Mouse (Mus musculus): ENCODE data around the gene Trim56. TPM values are rescaled to one million over a fixed set of nuclear protein-coding genes. Genes with fewer than 3 reads are reported as not detected.
A peak's percentile ranks its signal among the peaks of the same experiment; 100 is the strongest.
"Not testable (repeated sequence)": the region's sequence is repeated elsewhere in the genome, so short reads cannot be mapped to it uniquely, and the experiment has no call there.

The Trim56 gene
- polyA plus RNA-seq (2016; fragmentation: Nextera tagmentation; extraction: Ambion mirVana), result 4.2 and 5.7 TPM in 2 replicates

DNA sequence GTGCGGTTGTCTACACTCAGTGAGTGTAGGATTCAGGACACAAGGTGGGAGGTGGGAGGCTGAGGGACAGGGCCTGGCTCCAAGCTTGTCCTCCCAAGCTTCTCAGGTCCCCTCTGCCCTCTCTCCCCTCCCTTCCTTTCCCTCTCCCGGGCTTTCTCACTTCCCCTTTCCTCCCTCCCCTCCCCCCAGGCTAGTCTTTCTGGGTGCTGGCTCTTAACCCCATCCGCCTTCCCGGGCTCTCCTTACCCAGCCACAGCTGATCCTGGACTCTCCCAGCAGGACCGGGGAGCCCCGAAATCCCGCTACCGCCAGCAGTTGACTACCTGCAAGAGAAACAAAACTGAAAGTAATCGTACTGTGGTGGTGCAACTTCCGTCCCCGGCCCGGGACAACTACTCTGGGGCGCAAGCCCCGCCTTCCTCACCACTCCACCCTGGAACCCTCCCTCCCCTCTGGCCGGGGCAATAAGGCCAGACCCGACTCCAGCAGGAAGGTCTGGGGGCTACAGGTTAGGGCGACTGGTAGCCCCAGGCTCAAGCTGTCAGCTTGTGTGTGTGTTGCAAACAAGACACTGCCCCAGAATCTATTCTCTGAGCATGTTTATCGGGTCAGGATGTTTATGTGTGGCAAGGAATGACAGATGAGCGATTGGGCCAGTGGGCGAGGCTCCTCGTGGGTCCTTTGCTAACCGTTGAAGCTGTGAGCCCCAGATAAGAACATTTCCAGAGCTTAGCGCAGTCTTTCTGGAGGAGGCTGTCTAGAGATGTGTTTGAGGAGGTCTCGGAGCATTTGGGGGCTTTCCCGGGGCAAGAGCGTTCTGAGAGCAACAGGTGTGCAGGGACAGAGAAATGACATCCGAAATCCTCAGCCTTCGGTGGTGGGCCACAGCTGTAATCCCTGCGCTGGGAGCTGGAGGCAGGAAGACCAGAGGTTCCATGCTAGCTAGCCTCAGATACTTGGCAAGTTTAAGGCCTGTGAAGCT, at the start of gene Trim56:
Trim56 (minus strand) TSS at position 344 of the 982 bp plus-strand sequence.
- Histone ChIP-seq H3K4me1 (peaks cover 13% of the 10 kb centered on the region), H3K4me2 (replicated peaks) (peak within 1 kb of the TSS; percentile 58), H3K9me3 (replicated peaks) (no peaks in the 10 kb centered on the region), H3K27me3 (peaks cover 4% of the 10 kb centered on the region; the same call in 1 of the 2 replicates), H3K36me3 (0 out of 2 replicates have a peak, but pooled peaks cover 10% of the 10 kb centered on the region), H3K4me3 (peak within 1 kb of the TSS; percentile 40), H3K9ac (peak within 1 kb of the TSS; percentile 65), H3K27ac (no peak within 1 kb of the TSS)
- ATAC-seq (ENCODE audit: low FRiP score), result peak; percentile 46; the same call in 1 of the 2 replicates
- WGBS, result 12% methylated on average over 29 of the region's 29 CpGs

DNA sequence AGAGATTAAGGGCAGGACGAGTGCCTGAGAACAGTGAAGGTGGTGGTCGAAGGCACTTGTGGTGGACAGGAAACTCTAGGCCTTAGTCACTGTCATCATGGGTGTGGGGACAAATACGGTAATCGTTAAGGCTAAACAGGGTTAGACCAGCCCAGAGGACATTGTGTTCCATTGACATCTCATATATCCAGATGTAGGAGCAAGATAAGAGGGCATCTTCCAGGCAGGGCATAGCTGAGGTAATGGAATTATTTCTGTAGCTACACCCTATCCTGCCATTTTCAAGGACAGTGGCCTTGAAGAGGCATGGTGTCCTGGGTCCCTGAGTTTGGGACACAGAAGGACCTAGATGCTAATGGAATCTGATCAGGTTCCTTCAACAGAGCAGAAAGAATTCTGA, 45.8 kb upstream of the Trim56 start:
- Histone ChIP-seq H3K4me3 (no peak overlapping the region), H3K9ac (no peak overlapping the region), H3K27ac (no peak overlapping the region), H3K4me2 (replicated peaks) (no peak overlapping the region), H3K27me3 (no peaks in the 10 kb centered on the region), H3K4me1 (no peaks in the 10 kb centered on the region), H3K36me3 (no peaks in the 10 kb centered on the region), H3K9me3 (replicated peaks) (peaks cover 10% of the 10 kb centered on the region)
- no peak for ATAC-seq (ENCODE audit: low FRiP score)
- 81% methylated on average over 4 of the region's 4 CpGs for WGBS

DNA sequence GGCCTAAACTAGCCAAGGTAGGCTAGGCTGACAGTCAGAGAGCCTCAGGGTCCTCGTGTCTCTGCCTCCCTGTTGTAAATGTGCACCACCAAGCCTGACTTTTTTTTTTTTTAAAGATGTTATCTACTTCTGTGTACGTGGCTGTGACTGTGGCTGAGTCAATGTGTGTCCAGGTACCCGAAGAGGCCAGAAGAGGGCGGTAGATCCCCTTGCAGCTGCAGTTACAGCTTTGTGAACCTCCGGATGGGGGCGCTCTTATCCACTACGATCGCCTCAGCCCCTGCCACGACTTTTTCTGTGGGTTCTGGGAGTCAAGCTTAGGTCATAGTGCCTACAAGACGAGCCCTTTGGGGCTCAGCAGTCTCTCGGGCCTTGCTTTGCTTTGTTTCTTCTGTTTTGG, 43.5 kb upstream of the Trim56 start:
- H3K4me3 ChIP-seq, result no peak overlapping the region
- no peak for ATAC-seq (ENCODE audit: low FRiP score)
- no peaks in the 10 kb centered on the region for H3K27me3 ChIP-seq
- 29% methylated on average over 11 of the region's 11 CpGs for WGBS
- H3K9ac ChIP-seq, result no peak overlapping the region
- peaks cover 14% of the 10 kb centered on the region for H3K9me3 ChIP-seq (replicated peaks)
- H3K4me2 ChIP-seq (replicated peaks), result no peak overlapping the region
- H3K36me3 ChIP-seq, result no peaks in the 10 kb centered on the region
- no peak overlapping the region for H3K27ac ChIP-seq
- H3K4me1 ChIP-seq, result no peaks in the 10 kb centered on the region

DNA sequence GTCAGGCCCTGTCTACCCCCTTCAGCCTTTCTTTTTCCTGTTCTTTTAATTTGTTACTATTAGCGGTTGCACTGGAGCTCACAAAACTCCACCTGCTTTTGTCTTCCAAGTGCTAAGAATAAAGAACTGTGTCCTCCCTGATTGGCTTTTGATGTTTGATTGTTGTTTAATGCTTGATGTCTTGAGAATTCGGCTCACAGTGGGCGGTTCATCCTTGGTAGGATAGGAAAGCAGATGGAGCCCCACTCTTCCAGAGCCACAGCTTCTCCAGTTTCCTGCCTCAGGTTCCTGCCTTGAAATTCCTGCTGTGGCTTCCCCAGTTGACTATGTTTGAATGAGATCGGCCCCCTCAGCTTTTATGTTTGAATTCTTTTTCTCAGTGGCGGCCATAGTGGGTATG, 37.3 kb upstream of the Trim56 start:
- Histone ChIP-seq H3K9me3 (replicated peaks) (peaks cover 34% of the 10 kb centered on the region), H3K4me2 (replicated peaks) (no peak overlapping the region), H3K4me1 (no peaks in the 10 kb centered on the region), H3K27me3 (no peaks in the 10 kb centered on the region), H3K4me3 (no peak overlapping the region), H3K36me3 (no peaks in the 10 kb centered on the region), H3K9ac (no peak overlapping the region), H3K27ac (no peak overlapping the region)
- ATAC-seq (ENCODE audit: low FRiP score), result no peak
- WGBS, result 87% methylated on average over 5 of the region's 5 CpGs

DNA sequence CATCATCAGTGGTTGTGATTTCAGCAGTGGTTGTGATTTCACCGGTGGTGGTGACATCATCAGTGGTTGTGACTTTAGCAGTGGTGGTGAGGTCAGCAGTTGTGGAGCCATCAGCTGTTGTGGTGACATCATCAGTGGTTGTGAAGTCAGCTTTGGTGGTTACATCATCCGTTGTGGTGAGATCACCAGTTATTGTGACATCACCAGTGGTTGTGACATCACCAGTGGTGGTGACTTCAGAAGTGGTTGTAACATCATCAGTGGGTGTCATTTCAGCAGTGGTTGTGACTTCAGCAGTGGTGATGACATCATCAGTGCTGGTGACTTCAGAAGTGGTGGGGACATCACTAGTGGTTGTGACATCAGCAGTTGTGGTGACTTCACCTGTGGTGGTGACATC, 36.6 kb upstream of the Trim56 start:
- WGBS, result 63% methylated on average over 2 of the region's 2 CpGs
- ATAC-seq (ENCODE audit: low FRiP score), result no peak

DNA sequence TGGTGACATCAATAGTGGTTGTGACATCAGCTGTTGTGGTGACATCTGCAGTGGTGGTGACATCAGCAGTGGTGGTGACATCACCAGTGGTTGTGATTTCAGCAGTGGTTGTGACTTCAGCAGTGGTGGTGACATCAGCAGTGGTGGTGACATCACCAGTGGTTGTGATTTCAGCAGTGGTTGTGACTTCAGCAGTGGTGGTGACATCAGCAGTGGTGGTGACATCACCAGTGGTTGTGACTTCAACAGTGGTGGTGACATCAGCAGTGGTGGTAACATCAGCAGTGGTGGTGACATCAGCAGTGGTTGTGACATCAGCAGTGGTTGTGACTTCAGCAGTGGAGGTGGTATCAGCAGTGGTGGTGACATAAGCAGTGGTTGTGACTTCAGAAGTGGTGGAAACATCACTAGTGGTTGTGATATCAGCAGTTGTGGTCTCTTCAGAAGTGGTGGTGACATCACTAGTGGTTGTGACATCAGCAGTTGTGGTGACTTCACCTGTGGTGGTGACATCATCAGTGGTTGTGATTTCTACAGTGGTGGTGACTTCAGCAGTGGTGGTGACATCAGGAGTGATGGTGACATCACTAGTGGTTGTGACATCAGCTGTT, 33.4 kb upstream of the Trim56 start, which contains the start of gene Muc3:
Muc3 (minus strand) TSS at position 51 of the 611 bp plus-strand sequence.
- H3K4me2 ChIP-seq (replicated peaks); H3K27ac ChIP-seq; H3K36me3 ChIP-seq; H3K4me1 ChIP-seq; H3K4me3 ChIP-seq; H3K9ac ChIP-seq; H3K27me3 ChIP-seq; ATAC-seq (ENCODE audit: low FRiP score): not testable (repeated sequence)
- H3K9me3 ChIP-seq (replicated peaks), result peaks cover 27% of the 10 kb centered on the region

More for the DNA sequence above, 36.6 kb upstream of the Trim56 start:
- Histone ChIP-seq H3K27me3 (no peaks in the 10 kb centered on the region), H3K9me3 (replicated peaks) (peaks cover 34% of the 10 kb centered on the region), H3K36me3 (no peaks in the 10 kb centered on the region), H3K4me1 (no peaks in the 10 kb centered on the region), H3K27ac (no peak overlapping the region), H3K9ac (no peak overlapping the region), H3K4me2 (replicated peaks) (no peak overlapping the region), H3K4me3 (no peak overlapping the region)

DNA sequence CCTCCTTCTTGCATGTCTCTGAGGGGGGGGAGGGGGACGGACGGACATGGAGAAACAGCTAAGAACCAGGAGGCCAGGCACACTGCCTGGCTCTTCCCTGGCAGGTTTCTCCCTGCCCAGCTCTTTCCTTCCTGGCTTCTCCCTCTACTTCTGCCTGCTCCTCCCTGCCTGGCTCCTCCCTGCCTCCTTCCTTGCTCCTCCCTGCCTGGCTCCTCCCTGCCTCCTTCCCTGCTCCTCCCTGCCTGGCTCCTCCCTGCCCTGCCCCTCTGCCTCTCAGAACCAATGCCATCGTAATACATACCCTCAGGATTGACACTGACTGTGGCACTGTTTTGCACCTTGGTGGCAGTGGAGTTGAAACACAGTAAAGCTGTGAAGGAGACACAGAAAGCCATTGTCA, 24.8 kb upstream of the Trim56 start:
- no peak for ATAC-seq (ENCODE audit: low FRiP score)
- H3K36me3 ChIP-seq, result no peaks in the 10 kb centered on the region
- H3K9me3 ChIP-seq (replicated peaks), result no peaks in the 10 kb centered on the region
- no peak overlapping the region for H3K27ac ChIP-seq
- H3K27me3 ChIP-seq, result no peaks in the 10 kb centered on the region
- no peak overlapping the region for H3K4me3 ChIP-seq
- H3K9ac ChIP-seq, result no peak overlapping the region
- no peaks in the 10 kb centered on the region for H3K4me1 ChIP-seq
- WGBS, result 43% methylated on average over 3 of the region's 3 CpGs
- no peak overlapping the region for H3K4me2 ChIP-seq (replicated peaks)

DNA sequence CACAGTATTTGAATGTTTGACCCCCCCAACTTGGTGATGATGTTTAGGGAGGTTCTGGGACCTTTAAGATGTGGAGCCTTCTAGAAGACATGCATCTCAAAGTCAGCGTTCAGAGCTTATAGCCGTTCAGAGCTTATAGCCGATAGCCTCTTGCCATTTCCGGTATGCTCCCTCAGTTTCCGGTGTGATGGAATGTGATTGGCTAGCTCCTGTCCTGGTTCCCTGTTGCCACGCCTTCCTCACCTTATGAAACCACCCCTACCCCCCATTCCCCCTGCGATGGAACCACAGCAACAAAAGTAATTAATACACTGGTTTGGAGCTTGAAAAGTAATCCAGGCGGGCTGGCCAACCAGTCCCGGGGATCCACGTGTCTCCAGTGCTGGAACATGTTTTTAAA, 23.0 kb upstream of the Trim56 start:
- 89% methylated on average over 10 of the region's 10 CpGs for WGBS
- Histone ChIP-seq H3K9me3 (replicated peaks) (no peaks in the 10 kb centered on the region), H3K27me3 (no peaks in the 10 kb centered on the region), H3K4me1 (no peaks in the 10 kb centered on the region), H3K36me3 (no peaks in the 10 kb centered on the region), H3K4me3 (no peak overlapping the region), H3K27ac (no peak overlapping the region), H3K9ac (no peak overlapping the region), H3K4me2 (replicated peaks) (no peak overlapping the region)
- ATAC-seq (ENCODE audit: low FRiP score), result no peak

DNA sequence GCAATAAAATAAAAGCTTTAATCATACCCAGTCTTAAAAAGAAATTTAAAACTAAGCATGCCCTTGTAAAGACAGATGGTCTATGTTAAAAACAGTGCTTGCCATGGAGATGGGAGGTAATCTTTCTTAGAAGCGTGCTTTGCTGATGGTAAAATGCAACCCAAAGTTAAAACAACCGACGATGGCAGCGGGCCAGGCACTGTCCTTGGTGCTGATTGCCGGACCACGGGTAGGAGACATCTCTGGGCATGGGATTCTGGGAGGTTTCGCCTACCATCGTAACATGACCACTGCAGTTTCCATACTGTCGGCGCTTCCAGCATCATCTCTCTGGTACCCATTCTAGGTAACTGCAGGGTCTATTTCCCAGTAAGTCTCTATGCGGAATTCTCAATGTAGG, 18.9 kb upstream of the Trim56 start:
- Histone ChIP-seq H3K4me1 (no peaks in the 10 kb centered on the region), H3K36me3 (no peaks in the 10 kb centered on the region), H3K4me3 (no peak overlapping the region), H3K27ac (no peak overlapping the region), H3K27me3 (0 out of 2 replicates have a peak, but pooled peaks cover 3% of the 10 kb centered on the region), H3K9me3 (replicated peaks) (no peaks in the 10 kb centered on the region), H3K9ac (no peak overlapping the region), H3K4me2 (replicated peaks) (no peak overlapping the region)
- ATAC-seq (ENCODE audit: low FRiP score), result no peak
- WGBS, result 37% methylated on average over 11 of the region's 11 CpGs

DNA sequence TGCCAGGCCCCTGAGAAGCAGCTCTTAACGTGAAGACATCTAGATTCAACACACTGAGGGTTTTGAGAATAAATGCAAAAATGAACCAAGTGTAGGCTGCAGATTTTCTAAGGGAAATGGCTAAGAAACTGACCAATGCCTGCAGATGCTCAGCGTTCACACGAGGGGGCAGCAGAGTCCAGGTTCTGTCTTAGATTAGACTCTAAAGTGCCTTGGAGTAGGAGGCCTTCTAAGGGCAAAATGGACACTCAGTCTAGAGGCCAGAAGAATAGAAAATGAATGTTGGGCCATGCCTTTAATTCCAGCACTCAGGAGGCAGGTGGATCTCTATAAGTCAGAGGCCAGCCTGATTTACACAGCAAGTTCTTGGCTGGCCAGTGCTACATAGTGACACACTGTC, 15.5 kb upstream of the Trim56 start:
- no peak overlapping the region for H3K4me2 ChIP-seq (replicated peaks)
- H3K4me3 ChIP-seq, result no peak overlapping the region
- WGBS, result 0% methylated on average over 3 of the region's 3 CpGs
- H3K9ac ChIP-seq, result no peak overlapping the region
- no peaks in the 10 kb centered on the region for H3K9me3 ChIP-seq (replicated peaks)
- ATAC-seq (ENCODE audit: low FRiP score), result no peak
- H3K27ac ChIP-seq, result no peak overlapping the region
- H3K27me3 ChIP-seq, result 0 out of 2 replicates have a peak, but pooled peaks cover 3% of the 10 kb centered on the region
- H3K36me3 ChIP-seq, result no peaks in the 10 kb centered on the region
- H3K4me1 ChIP-seq, result peaks cover 5% of the 10 kb centered on the region

DNA sequence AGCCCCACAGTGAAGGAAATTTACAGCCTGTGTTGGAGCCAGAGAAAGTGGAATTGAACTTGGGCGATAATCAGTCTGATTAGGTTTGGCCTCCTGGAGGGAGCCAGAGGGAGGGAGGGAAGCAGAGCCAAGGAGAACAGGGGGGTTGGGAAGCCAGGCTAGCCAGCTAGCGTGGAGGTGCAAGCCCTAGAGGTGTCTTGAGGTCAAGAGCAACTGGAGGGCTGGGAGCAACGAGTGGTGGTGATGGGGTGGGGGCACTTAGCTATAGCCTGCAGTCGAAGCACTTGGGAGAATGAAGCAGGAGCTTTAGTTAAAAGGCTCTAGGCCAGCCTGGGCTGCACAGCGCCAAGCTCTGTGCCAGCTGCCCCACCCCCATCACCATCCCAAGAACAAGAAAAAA, 13.3 kb upstream of the Trim56 start:
- peaks cover 5% of the 10 kb centered on the region for H3K4me1 ChIP-seq
- no peaks in the 10 kb centered on the region for H3K9me3 ChIP-seq (replicated peaks)
- no peak for ATAC-seq (ENCODE audit: low FRiP score)
- H3K4me3 ChIP-seq, result no peak overlapping the region
- H3K27me3 ChIP-seq, result 0 out of 2 replicates have a peak, but pooled peaks cover 3% of the 10 kb centered on the region
- WGBS, result 34% methylated on average over 5 of the region's 5 CpGs
- no peak overlapping the region for H3K27ac ChIP-seq
- no peaks in the 10 kb centered on the region for H3K36me3 ChIP-seq
- H3K9ac ChIP-seq, result no peak overlapping the region
- H3K4me2 ChIP-seq (replicated peaks), result no peak overlapping the region

DNA sequence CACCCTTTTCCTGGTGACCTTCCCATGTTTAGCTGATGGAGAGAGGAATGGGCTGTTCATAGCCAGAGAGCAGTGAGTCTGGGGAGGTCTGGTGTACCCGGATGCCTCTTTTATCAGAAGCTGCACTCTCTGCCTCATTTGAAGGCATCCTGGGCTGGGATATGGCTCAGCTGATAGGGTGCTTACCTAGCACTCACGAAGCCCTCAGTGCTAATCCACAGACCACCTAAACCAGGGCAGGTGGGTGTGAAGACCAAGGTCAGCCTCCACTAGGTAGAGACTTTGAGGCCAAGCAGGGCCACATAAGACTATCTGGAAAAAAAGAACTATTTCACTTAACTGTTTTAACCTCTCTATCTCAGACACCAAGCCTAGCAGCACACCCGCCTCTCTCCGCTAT, 7.5 kb upstream of the Trim56 start:
- Histone ChIP-seq H3K27ac (peak overlapping the region; percentile 35; the same call in 1 of the 2 replicates), H3K4me3 (no peak overlapping the region), H3K9me3 (replicated peaks) (no peaks in the 10 kb centered on the region), H3K4me1 (0 out of 2 replicates have a peak, but pooled peaks cover 4% of the 10 kb centered on the region), H3K4me2 (replicated peaks) (no peak overlapping the region), H3K9ac (no peak overlapping the region), H3K27me3 (no peaks in the 10 kb centered on the region), H3K36me3 (no peaks in the 10 kb centered on the region)
- no peak for ATAC-seq (ENCODE audit: low FRiP score)
- 85% methylated on average over 4 of the region's 4 CpGs for WGBS
